Mouse (Mus musculus) heart, adult 2 months (tissue): Measurements from ENCODE around the gene Tenm3.

Source experiments
- CTCF ChIP-seq: fragments of 200-600 bp; IDR thresholded peaks from 2 replicates; pipeline ENCODE4 v1.8.1; 2022; ENCODE audit warnings: antibody characterized with exemption, mild to moderate bottlenecking, moderate library complexity
- POLR2A ChIP-seq: fragments of 200-500 bp; IDR thresholded peaks from 2 replicates; pipeline ENCODE4 v1.6.1; 2011; ENCODE audit warnings: mild to moderate bottlenecking, low read depth, low read length, control low read depth; ENCODE audit not compliant: insufficient read depth

DNA sequence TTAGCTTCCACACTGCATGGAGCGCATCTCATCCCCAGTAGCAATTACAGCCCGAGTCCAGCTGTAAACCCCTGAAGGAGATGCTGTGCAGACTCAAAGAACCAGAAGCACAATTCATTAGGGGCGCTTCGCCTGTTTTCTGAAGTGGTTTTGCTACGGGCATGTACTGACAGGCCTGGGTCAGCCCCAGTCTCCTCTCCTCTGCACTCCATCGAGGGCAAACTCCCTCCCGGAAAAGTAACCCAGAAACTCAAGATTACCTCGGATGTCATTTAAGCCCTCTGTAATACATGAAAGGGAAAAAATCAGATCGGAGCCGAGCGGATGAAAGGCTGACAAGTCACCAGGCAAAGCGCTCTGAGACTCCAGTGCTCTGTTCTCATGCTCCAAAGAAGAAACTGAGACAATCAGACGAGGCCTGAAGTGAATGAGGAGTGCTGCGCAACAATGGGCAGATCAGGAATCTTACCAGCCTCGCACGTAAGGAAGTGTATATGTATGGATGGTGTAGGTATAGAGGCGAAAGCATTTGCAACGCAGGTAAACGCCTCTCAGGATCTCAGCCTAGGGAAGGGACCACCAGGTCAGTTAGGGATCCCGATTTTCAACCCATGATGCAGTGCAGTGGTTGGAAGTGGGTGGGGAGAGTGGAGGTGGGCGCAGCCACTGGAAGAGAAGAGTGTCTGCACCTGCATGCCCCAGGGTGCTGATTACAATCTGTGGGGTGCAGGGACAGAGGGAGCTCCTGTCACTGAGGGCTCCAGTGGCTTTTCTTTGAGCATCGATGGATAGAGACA lies 387.2 kb downstream of the Tenm3 start:
- TF ChIP-seq CTCF (no peak), POLR2A (no peak)
